Comparison of ENCODE assay signal across 16 mouse cellular contexts in the genomic region with DNA sequence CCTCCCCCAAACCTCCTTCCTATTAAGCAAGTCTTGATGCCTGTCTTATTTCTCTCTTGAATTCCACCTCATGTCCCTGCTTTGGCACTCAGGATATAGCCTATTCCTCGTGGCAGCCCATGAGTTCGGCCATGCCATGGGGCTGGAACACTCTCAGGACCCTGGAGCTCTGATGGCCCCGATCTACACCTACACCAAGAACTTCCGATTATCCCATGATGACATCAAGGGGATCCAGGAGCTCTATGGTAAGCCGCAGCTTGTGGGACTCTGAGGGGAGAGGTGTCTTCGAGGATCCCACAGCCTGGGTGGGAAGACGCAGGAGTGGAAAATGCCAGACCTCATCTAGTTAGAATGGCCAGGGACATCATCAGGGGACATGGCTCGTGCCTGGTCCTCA. TPM values are rescaled to one million over a fixed set of nuclear protein-coding genes. Genes with fewer than 3 reads are reported as not detected.
"Had no signal": no experiment of that assay in that cellular context is flagged by ENCODE, and none has a peak within 500 bp of the region (broad histone marks: within the 10 kb centered on the region; RNA-seq: fewer than 3 reads in every experiment).

No protein-coding gene starts in this region.

- H3K9ac ChIP-seq: neural tube, embryonic 15.5 days; stomach, embryonic 15.5 days had no signal

- H3K36me3 ChIP-seq: stomach, embryonic 15.5 days had no signal

- H3K4me3 ChIP-seq: neural tube, embryonic 15.5 days; stomach, embryonic 15.5 days had no signal

- DNase-seq: retina, postnatal 1 day; right cerebral cortex, adult 18-20 months; right cerebral cortex, postnatal 14 days; right cerebral cortex, postnatal 25 days; right cerebral cortex, postnatal 4 days; spleen, adult 18-20 months; thymus, adult 18-20 months; thymus, adult 2 months; thymus, postnatal 14 days; thymus, postnatal 25 days; thymus, postnatal 36 days; thymus, postnatal 4 days had no signal

- H3K27ac ChIP-seq: neural tube, embryonic 15.5 days; stomach, embryonic 15.5 days; stomach, postnatal 0 days had no signal

- H3K4me1 ChIP-seq: neural tube, embryonic 15.5 days; stomach, embryonic 15.5 days had no signal

- H3K9me3 ChIP-seq: neural tube, embryonic 15.5 days; stomach, embryonic 15.5 days had no signal

- H3K4me2 ChIP-seq: neural tube, embryonic 15.5 days; stomach, embryonic 15.5 days had no signal

- H3K27me3 ChIP-seq: neural tube, embryonic 15.5 days; stomach, embryonic 15.5 days had no signal

RNA-seq across cellular contexts. Expression of a gene that starts 12.1 kb away (rescaled TPM):
- total RNA-seq: neutrophil, adult 5-6 weeks had no signal
